Mouse (Mus musculus) adrenal gland, postnatal 4 days (tissue): ENCODE results near the gene Nap1l5. TPM values are rescaled to one million over a fixed set of nuclear protein-coding genes. Genes with fewer than 3 reads are reported as not detected.

Experiments
- total RNA-seq, 2 experiments: library from RNA; stranded (reverse); gene quantifications; 2 replicates each; pipeline ENCODE4 v1.2.3; 2021

Nap1l5 gene
- total RNA-seq, 2 experiments from 2014 or later: 48.1 to 50.8 TPM

Other genes with a start within 250 kb of the Nap1l5 start
- 10 to 100 TPM; 40.3 to 47.4 TPM for gene Herc3, start 75.6 kb downstream of the Nap1l5 start, total RNA-seq
- gene Fam13a, start 117.5 kb upstream of the Nap1l5 start, total RNA-seq: 10 to 100 TPM; 20.0 to 20.7 TPM